Mouse (Mus musculus) midbrain, embryonic 11.5 days (tissue): Measurements from ENCODE around the gene Rcc1l. TPM values are rescaled to one million over a fixed set of nuclear protein-coding genes. Genes with fewer than 3 reads are reported as not detected.

Experiments
- ATAC-seq: fragments of 200-750 bp; cut with Nextera tagmentation; 2 replicates; pipeline ENCODE4 v1.8.0; 2017; ENCODE audit warnings: moderate TSS enrichment, moderate library complexity; ENCODE audit not compliant: low FRiP score
- DNase-seq: peaks from one replicate; pipeline ENCODE4 v3.0.0; 2015; ENCODE audit warnings: low spot score; ENCODE audit errors: missing footprints
- H3K27ac ChIP-seq: fragments of 300-500 bp; sonication (generic); 2 replicates; pipeline ENCODE4 v1.5.1; 2014; ENCODE audit warnings: low read depth, low read length
- H3K27me3 ChIP-seq: fragments of 300-500 bp; sonication (generic); 2 replicates; pipeline ENCODE4 v1.6.1; 2014; ENCODE audit warnings: mild to moderate bottlenecking, low read length, moderate library complexity, mixed read lengths; ENCODE audit not compliant: control insufficient read depth, insufficient read depth
- H3K36me3 ChIP-seq: fragments of 300-500 bp; sonication (generic); 2 replicates; pipeline ENCODE4 v1.6.1; 2014; ENCODE audit warnings: mild to moderate bottlenecking, low read length, moderate library complexity, mixed read lengths; ENCODE audit not compliant: control insufficient read depth, insufficient read depth
- H3K4me1 ChIP-seq: fragments of 300-500 bp; sonication (generic); 2 replicates; pipeline ENCODE4 v1.6.1; 2014; ENCODE audit warnings: low read length; ENCODE audit not compliant: control insufficient read depth, insufficient read depth
- H3K4me2 ChIP-seq: fragments of 300-500 bp; sonication (generic); 2 replicates; pipeline ENCODE4 v1.6.1; 2014; ENCODE audit warnings: mild to moderate bottlenecking, moderate library complexity
- H3K4me3 ChIP-seq: fragments of 300-500 bp; sonication (generic); 2 replicates; pipeline ENCODE4 v1.5.1; 2014; ENCODE audit warnings: low read depth, low read length
- H3K9ac ChIP-seq: fragments of 300-500 bp; sonication (generic); 2 replicates; pipeline ENCODE4 v1.6.1; 2014; ENCODE audit warnings: low read length
- H3K9me3 ChIP-seq: fragments of 300-500 bp; sonication (generic); 2 replicates; pipeline ENCODE4 v1.6.1; 2016; ENCODE audit warnings: low read length; ENCODE audit not compliant: control insufficient read depth
- WGBS: fragments of 180-500 bp; shearing (Covaris S2); extraction: QIAGEN DNeasy Blood & Tissue Kit; methylation state at CpG from one replicate; pipeline ENCODE4 v1.1.7; 2014; 5-methylcytosine and 5-hydroxymethylcytosine counted together
- polyA plus RNA-seq: library from polyadenylated mRNA; unstranded; fragments of >200 nt; fragmentation: Nextera tagmentation; extraction: Ambion mirVana; gene quantifications from 2 replicates; pipeline ENCODE4 v1.2.1, GENCODE M21; 2014

The Rcc1l gene
- polyA plus RNA-seq, 1 experiment from 2014 or later, result 27.5 TPM

GRCm38 (mm10) chr5:134098341-134098902 is 78.2 kb downstream of the Rcc1l start:
- WGBS, result 44% methylated on average over 13 of the region's 13 CpGs

More at GRCm38 (mm10) chr5:134098341-134098902, 78.2 kb downstream of the Rcc1l start:
- DNase-seq (no peak), ATAC-seq (no peak)
- peaks cover 6% of the 10 kb centered on the region for H3K4me1 ChIP-seq
- H3K27ac ChIP-seq, result no peak overlapping the region
- H3K36me3 ChIP-seq, result no peaks in the 10 kb centered on the region
- peak overlapping the region; percentile 89 for H3K4me2 ChIP-seq
- H3K27me3 ChIP-seq, result no peaks in the 10 kb centered on the region
- H3K9ac ChIP-seq, result peak overlapping the region; percentile 87
- H3K9me3 ChIP-seq, result no peaks in the 10 kb centered on the region
- H3K4me3 ChIP-seq, result peak overlapping the region; percentile 70

Other genes with a start within 250 kb of the Rcc1l start
- gene Castor2, start 77.1 kb downstream of the Rcc1l start, polyA plus RNA-seq, result 10.8 and 11.7 TPM in 2 replicates
- gene Gtf2ird2, start 7.2 kb upstream of the Rcc1l start, polyA plus RNA-seq, result 6.6 and 7.4 TPM in 2 replicates
- gene Ncf1, start 52.9 kb upstream of the Rcc1l start, polyA plus RNA-seq, result 2.0 and 3.1 TPM in 2 replicates
- 179 and 190 TPM in 2 replicates for gene Gtf2i, start 138.0 kb upstream of the Rcc1l start, polyA plus RNA-seq